Mouse (Mus musculus) MEL (cell line): Measurements from ENCODE around the gene H2-Oa. TPM values are rescaled to one million over a fixed set of nuclear protein-coding genes. Genes with fewer than 3 reads are reported as not detected.

Source experiments
- DNase-seq: peaks from one replicate; pipeline ENCODE4 v3.0.0; 2011; ENCODE audit warnings: low read depth, low spot score
- H3K27ac ChIP-seq: 2 replicates; pipeline ENCODE4 v1.5.1; 2012; ENCODE audit warnings: low read depth, mild to moderate bottlenecking, control low read depth, low read length, moderate library complexity; ENCODE audit not compliant: control insufficient read depth
- H3K27me3 ChIP-seq, 2 experiments: fragments of 150-350 bp in 1 of 2; sonication (generic) in 1 of 2; 2 replicates each; pipeline ENCODE4 v1.6.1; 2012; ENCODE audit warnings: low read length in 2 of 2, mild to moderate bottlenecking in 2 of 2, improper control_type of control experiment in 1 of 2, moderate library complexity in 1 of 2; ENCODE audit not compliant: insufficient read depth in 2 of 2, control insufficient read depth in 1 of 2
- H3K36me3 ChIP-seq, 2 experiments: 2 replicates each; pipeline ENCODE4 v1.6.1; 2012 to 2014; ENCODE audit warnings: low read length in 2 of 2, improper control_type of control experiment in 1 of 2, inconsistent platforms in 1 of 2, mild to moderate bottlenecking in 1 of 2; ENCODE audit not compliant: insufficient read depth in 2 of 2, control insufficient read depth in 1 of 2
- H3K4me1 ChIP-seq, 2 experiments: fragments of 150-350 bp in 1 of 2; sonication (generic) in 1 of 2; 2 replicates each; pipeline ENCODE4 v1.6.1; 2012; ENCODE audit warnings: low read length in 2 of 2, improper control_type of control experiment in 1 of 2, mild to moderate bottlenecking in 1 of 2; ENCODE audit not compliant: insufficient read depth in 2 of 2, control insufficient read depth in 1 of 2
- H3K4me3 ChIP-seq, 2 experiments: fragments of 150-350 bp in 1 of 2; sonication (generic) in 1 of 2; 2 replicates each; pipeline ENCODE4 v1.5.1; 2012; ENCODE audit warnings: low read depth in 2 of 2, low read length in 2 of 2, mild to moderate bottlenecking in 2 of 2, moderate library complexity in 2 of 2, control low read depth in 1 of 2, improper control_type of control experiment in 1 of 2; ENCODE audit not compliant: control insufficient read depth in 1 of 2, insufficient read depth in 1 of 2
- H3K79me2 ChIP-seq: 2 replicates; pipeline ENCODE4 v1.6.1; 2012; ENCODE audit warnings: mild to moderate bottlenecking, low read length, moderate library complexity; ENCODE audit not compliant: control insufficient read depth, poor library complexity, insufficient read depth
- H3K9ac ChIP-seq: 2 replicates; pipeline ENCODE4 v1.6.1; 2012; ENCODE audit warnings: low read depth, mild to moderate bottlenecking, control low read depth, low read length, moderate library complexity; ENCODE audit not compliant: control insufficient read depth, poor library complexity, severe bottlenecking
- H3K9me3 ChIP-seq: fragments of 150-350 bp; sonication (generic); replicated peaks from 2 replicates; pipeline ENCODE4 v1.6.1; 2012; ENCODE audit warnings: mild to moderate bottlenecking, low read length, improper control_type of control experiment, moderate library complexity; ENCODE audit not compliant: insufficient read depth
- BHLHE40 ChIP-seq: IDR thresholded peaks from 2 replicates; pipeline ENCODE4 v1.6.1; 2012; ENCODE audit warnings: low read depth, mild to moderate bottlenecking, inconsistent platforms, low read length, improper control_type of control experiment, borderline replicate concordance
- CHD1 ChIP-seq: IDR thresholded peaks from 2 replicates; pipeline ENCODE4 v1.6.1; 2012; ENCODE audit warnings: low read depth, mild to moderate bottlenecking, inconsistent platforms, low read length, improper control_type of control experiment
- GABPA ChIP-seq: IDR thresholded peaks from 2 replicates; pipeline ENCODE4 v1.6.1; 2012; ENCODE audit warnings: low read depth, mild to moderate bottlenecking, inconsistent platforms, low read length, improper control_type of control experiment, moderate library complexity
- GATA1 ChIP-seq: IDR thresholded peaks from 2 replicates; pipeline ENCODE4 v1.6.1; 2011; ENCODE audit warnings: low read depth, low read length, improper control_type of control experiment
- HCFC1 ChIP-seq: IDR thresholded peaks from 2 replicates; pipeline ENCODE4 v1.6.1; 2012; ENCODE audit warnings: low read depth, mild to moderate bottlenecking, inconsistent platforms, low read length, improper control_type of control experiment, moderate library complexity
- MEF2A ChIP-seq: IDR thresholded peaks from 2 replicates; pipeline ENCODE4 v1.6.1; 2014; ENCODE audit warnings: low read depth, mild to moderate bottlenecking, inconsistent platforms, low read length, improper control_type of control experiment; ENCODE audit not compliant: poor library complexity, insufficient replicate concordance, severe bottlenecking; ENCODE audit errors: extremely low read depth
- MXI1 ChIP-seq: IDR thresholded peaks from 2 replicates; pipeline ENCODE4 v1.6.1; 2011; ENCODE audit warnings: mild to moderate bottlenecking, low read depth, low read length, improper control_type of control experiment
- MYB ChIP-seq: IDR thresholded peaks from 2 replicates; pipeline ENCODE4 v1.6.1; 2011; ENCODE audit warnings: mild to moderate bottlenecking, low read depth, low read length, improper control_type of control experiment
- POLR2A ChIP-seq, 2 experiments: IDR thresholded peaks; 2 replicates each; pipeline ENCODE4 v1.6.1; 2011 to 2012; ENCODE audit warnings: low read length in 2 of 2, mild to moderate bottlenecking in 2 of 2, control low read depth in 1 of 2, improper control_type of control experiment in 1 of 2, low read depth in 1 of 2, moderate library complexity in 1 of 2; ENCODE audit not compliant: control insufficient read depth in 1 of 2, insufficient read depth in 1 of 2, poor library complexity in 1 of 2
- POLR2AphosphoS5 ChIP-seq: IDR thresholded peaks from 2 replicates; pipeline ENCODE4 v1.6.1; 2012; ENCODE audit warnings: low read depth, borderline replicate concordance, mild to moderate bottlenecking, inconsistent platforms, low read length, moderate library complexity, mixed read lengths
- SMC3 ChIP-seq: IDR thresholded peaks from 2 replicates; pipeline ENCODE4 v1.6.1; 2011; ENCODE audit warnings: low read depth, low read length, improper control_type of control experiment
- USF2 ChIP-seq, 2 experiments: IDR thresholded peaks; 2 replicates each; pipeline ENCODE4 v1.6.1; 2011 to 2012; ENCODE audit warnings: improper control_type of control experiment in 2 of 2, low read length in 2 of 2, borderline replicate concordance in 1 of 2, inconsistent platforms in 1 of 2, low read depth in 1 of 2, mild to moderate bottlenecking in 1 of 2; ENCODE audit not compliant: insufficient read depth in 1 of 2
- ZNF384 ChIP-seq: IDR thresholded peaks from 2 replicates; pipeline ENCODE4 v1.6.1; 2012; ENCODE audit warnings: low read depth, mild to moderate bottlenecking, inconsistent platforms, low read length, improper control_type of control experiment
- polyA plus RNA-seq, 2 experiments: library from polyadenylated mRNA; stranded (reverse) in 1 of 2; unstranded in 1 of 2; fragments of >175 nt in 1 of 2; fragments of >200 nt in 1 of 2; gene quantifications; 2 replicates each; pipeline versions ENCODE4 v1.2.1 to v1.2.4; 2012; ENCODE audit warnings: low replicate concordance in 2 of 2, low read depth in 1 of 2; ENCODE audit not compliant: insufficient read length in 2 of 2, insufficient read depth in 1 of 2, missing spikeins in 1 of 2
- total RNA-seq: library from RNA; depleted of rRNA; stranded (reverse); fragments of 300-350 nt; gene quantifications from 2 replicates; pipeline ENCODE4 v1.2.3, GENCODE M21; 2012; rRNA removed

The H2-Oa gene
- total RNA-seq (2.2 and 2.6 TPM in 2 replicates), polyA plus RNA-seq (1 to 10 TPM in 1 of 2 experiments, not detected in 1; 3.9 TPM)

GRCm38 (mm10) chr17:34092197-34092875 lies at the start of gene H2-Oa:
Gene H2-Oa, plus strand, starts transcription at chr17:34092340.
- Histone ChIP-seq H3K4me1 (peaks cover 7 to 17% of the 10 kb centered on the region in 2 experiments), H3K4me3 (peak within 1 kb of the TSS; percentile 72 to 81)
- DNase-seq = peak; percentile 72

GRCm38 (mm10) chr17:34045941-34046340 lies 46.2 kb upstream of the H2-Oa start:
- no peaks in the 10 kb centered on the region for H3K79me2 ChIP-seq
- TF ChIP-seq CHD1 (no peak), POLR2AphosphoS5 (no peak), MXI1 (no peak), MYB (no peak), GABPA (no peak), HCFC1 (no peak), BHLHE40 (no peak)
- peaks cover 0 to 7% of the 10 kb centered on the region in 2 experiments; a peak in 2 of 4 replicates for H3K4me1 ChIP-seq
- H3K27me3 ChIP-seq = no peaks in the 10 kb centered on the region
- no peaks in the 10 kb centered on the region; a peak in 1 of 4 replicates for H3K36me3 ChIP-seq
- H3K4me3 ChIP-seq = no peak overlapping the region
- H3K27ac ChIP-seq = no peak overlapping the region
- H3K9ac ChIP-seq = no peak overlapping the region
- DNase-seq = no peak
- no peaks in the 10 kb centered on the region for H3K9me3 ChIP-seq

More at GRCm38 (mm10) chr17:34092197-34092875, at the start of gene H2-Oa:
- Histone ChIP-seq H3K79me2 (no peaks in the 10 kb centered on the region; the same call in 1 of the 2 replicates), H3K27ac (peak within 1 kb of the TSS; percentile 39), H3K27me3 (no peaks in the 10 kb centered on the region), H3K9ac (peak within 1 kb of the TSS; percentile 58), H3K9me3 (no peaks in the 10 kb centered on the region), H3K36me3 (peaks cover 0 to 6% of the 10 kb centered on the region in 2 experiments; a peak in 2 of 4 replicates)
- TF ChIP-seq POLR2A (IDR thresholded peaks at IDR 0.05; ENCODE audit: control insufficient read depth in 1 of 2, insufficient read depth in 1 of 2, low read depth in 1 of 2, low read length in 2 of 2, poor library complexity in 1 of 2) (no peak; a peak in 1 of 4 replicates), GATA1 (0 out of 2 replicates have a peak, but pooled peaks have one; percentile 6)

- Histone ChIP-seq H3K9me3 (no peaks in the 10 kb centered on the region), H3K27ac (peak overlapping the region; percentile 51), H3K79me2 (no peaks in the 10 kb centered on the region), H3K9ac (no peak overlapping the region), H3K4me3 (no peak overlapping the region), H3K36me3 (no peaks in the 10 kb centered on the region; a peak in 1 of 4 replicates), H3K27me3 (no peaks in the 10 kb centered on the region), H3K4me1 (peaks cover 0 to 7% of the 10 kb centered on the region in 2 experiments; a peak in 2 of 4 replicates)
- peak; percentile 41 for DNase-seq
- TF ChIP-seq MEF2A = no peak
- TF ChIP-seq ZNF384 = no peak
- TF ChIP-seq USF2 (IDR thresholded peaks at IDR 0.05; ENCODE audit: borderline replicate concordance in 1 of 2, insufficient read depth in 1 of 2, low read depth in 1 of 2, low read length in 2 of 2) = no peak
- TF ChIP-seq SMC3 = no peak
Observed at GRCm38 (mm10) chr17:34047404-34048050, 44.6 kb upstream of the H2-Oa start.
